Mouse (Mus musculus) adrenal gland, postnatal 25 days (tissue): ENCODE data around the gene Tfap2e. TPM values are rescaled to one million over a fixed set of nuclear protein-coding genes. Genes with fewer than 3 reads are reported as not detected.

ENCODE experiments used
- DNase-seq: peaks from one replicate; pipeline ENCODE4 v3.0.0; 2021; ENCODE audit warnings: mixed read lengths
- total RNA-seq: library from RNA; stranded (reverse); gene quantifications from 2 replicates; pipeline ENCODE4 v1.2.3, GENCODE M21; 2021

Gene Tfap2e
- total RNA-seq, 1 experiment from 2014 or later, result not detected

- no peak for DNase-seq
Measured at GRCm38 (mm10) chr4:126751556-126752023, 15.6 kb upstream of the Tfap2e start.

- no peak for DNase-seq
Measured at GRCm38 (mm10) chr4:126750863-126751555, 15.0 kb upstream of the Tfap2e start.

GRCm38 (mm10) chr4:126750046-126750683 lies 14.1 kb upstream of the Tfap2e start:
- DNase-seq, result peak; percentile 47

- no peak for DNase-seq
Measured at GRCm38 (mm10) chr4:126749553-126749952, 13.5 kb upstream of the Tfap2e start.

- DNase-seq, result no peak
Measured at GRCm38 (mm10) chr4:126748381-126748780, 12.3 kb upstream of the Tfap2e start.

GRCm38 (mm10) chr4:126746194-126746840 lies 10.3 kb upstream of the Tfap2e start:
- no peak for DNase-seq

- DNase-seq, result peak; percentile 42
Measured at GRCm38 (mm10) chr4:126745506-126746193, 9.6 kb upstream of the Tfap2e start.

- DNase-seq, result peak; percentile 9
Measured at GRCm38 (mm10) chr4:126744831-126745230, 8.8 kb upstream of the Tfap2e start.

- DNase-seq, result no peak
Measured at GRCm38 (mm10) chr4:126743713-126744112, 7.7 kb upstream of the Tfap2e start.

GRCm38 (mm10) chr4:126742976-126743375 lies 6.9 kb upstream of the Tfap2e start:
- DNase-seq, result no peak

GRCm38 (mm10) chr4:126741448-126741847 lies 5.4 kb upstream of the Tfap2e start:
- DNase-seq, result peak; percentile 74

GRCm38 (mm10) chr4:126739966-126740676 lies 4.1 kb upstream of the Tfap2e start:
- DNase-seq, result no peak

- DNase-seq, result peak; percentile 8
Measured at GRCm38 (mm10) chr4:126735382-126736000, 549 bp downstream of the Tfap2e start.

GRCm38 (mm10) chr4:126734700-126735381 lies 1.2 kb downstream of the Tfap2e start:
- no peak for DNase-seq

- DNase-seq, result no peak
Measured at GRCm38 (mm10) chr4:126734001-126734603, 1.9 kb downstream of the Tfap2e start.

GRCm38 (mm10) chr4:126732531-126733380 lies 3.3 kb downstream of the Tfap2e start:
- no peak for DNase-seq

- no peak for DNase-seq
Measured at GRCm38 (mm10) chr4:126732111-126732510, 3.9 kb downstream of the Tfap2e start.

GRCm38 (mm10) chr4:126707439-126707826 lies 28.6 kb downstream of the Tfap2e start:
- no peak for DNase-seq

- no peak for DNase-seq
Measured at GRCm38 (mm10) chr4:126706630-126707438, 29.2 kb downstream of the Tfap2e start.
